Mouse (Mus musculus) mouse embryonic stem cell (cell line): ENCODE data around the gene Klf4.

Experiments used
- in situ Hi-C, 2 experiments: fragments of 300-500 bp; cut with MboI; formaldehyde crosslinking; loops; 1 replicate in 1 of 2; 3 replicates in 1 of 2; pipeline ENCODE4 v1.14.3; 2019 to 2020; ENCODE audit warnings: low sequenced_read_pairs in 2 of 2, low pct_unique_long_range_greater_than_20kb in 1 of 2, mixed read lengths in 1 of 2; ENCODE audit not compliant: unreplicated experiment in 1 of 2

Klf4 gene

GRCm38 (mm10) chr4:55477210-55477759 is 55.0 kb downstream of the Klf4 start:
- in situ Hi-C loops: no loop called here
